Mouse (Mus musculus): ENCODE results near the gene Sh3tc1. TPM values are rescaled to one million over a fixed set of nuclear protein-coding genes. Genes with fewer than 3 reads are reported as not detected.
A peak's percentile ranks its signal among the peaks of the same experiment; 100 is the strongest.

Sh3tc1 gene
- total RNA-seq, 2 experiments from 2014 or later: 16.8 to 24.0 TPM

- DNase-seq: peak; percentile 64 to 81
Measured at GRCm38 (mm10) chr5:35755131-35755733, 15.4 kb upstream of the Sh3tc1 start.

- no peak for DNase-seq
Measured at GRCm38 (mm10) chr5:35751016-35751415, 11.2 kb upstream of the Sh3tc1 start.

DNA sequence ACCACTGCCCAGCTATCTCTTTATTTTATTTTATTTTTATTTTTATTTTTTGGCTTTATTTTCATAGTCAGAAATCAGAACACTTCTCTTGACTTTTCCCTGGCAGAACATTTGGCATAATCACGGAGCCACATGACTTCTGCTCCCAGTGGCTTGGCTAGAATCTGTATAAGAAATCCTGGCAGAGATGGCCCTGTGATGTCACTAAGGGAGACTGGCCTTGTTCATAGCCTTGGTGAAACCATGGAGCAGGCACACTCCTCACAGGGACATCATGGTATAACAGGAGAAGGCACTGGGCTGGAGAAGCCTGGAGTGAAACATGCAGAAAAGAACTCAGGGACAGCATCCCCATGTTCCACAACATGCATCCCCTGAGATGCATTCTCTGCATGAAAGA, 10.2 kb upstream of the Sh3tc1 start:
- DNase-seq: peak; percentile 65 to 67

GRCm38 (mm10) chr5:35749416-35749815, 9.6 kb upstream of the Sh3tc1 start:
- no peak for DNase-seq

- DNase-seq: peak; percentile 79 to 86
Measured at GRCm38 (mm10) chr5:35746910-35747309, 7.1 kb upstream of the Sh3tc1 start.

- no peak for DNase-seq
Measured at GRCm38 (mm10) chr5:35745406-35745805, 5.6 kb upstream of the Sh3tc1 start.

GRCm38 (mm10) chr5:35743990-35744722, 4.4 kb upstream of the Sh3tc1 start:
- no peak for DNase-seq

- DNase-seq: peak; percentile 85
Measured at GRCm38 (mm10) chr5:35743238-35743951, 3.6 kb upstream of the Sh3tc1 start.

GRCm38 (mm10) chr5:35741225-35741820, 1.5 kb upstream of the Sh3tc1 start:
- no peak for DNase-seq

- DNase-seq: no peak
Measured at GRCm38 (mm10) chr5:35740716-35741115, 929 bp upstream of the Sh3tc1 start.

DNA sequence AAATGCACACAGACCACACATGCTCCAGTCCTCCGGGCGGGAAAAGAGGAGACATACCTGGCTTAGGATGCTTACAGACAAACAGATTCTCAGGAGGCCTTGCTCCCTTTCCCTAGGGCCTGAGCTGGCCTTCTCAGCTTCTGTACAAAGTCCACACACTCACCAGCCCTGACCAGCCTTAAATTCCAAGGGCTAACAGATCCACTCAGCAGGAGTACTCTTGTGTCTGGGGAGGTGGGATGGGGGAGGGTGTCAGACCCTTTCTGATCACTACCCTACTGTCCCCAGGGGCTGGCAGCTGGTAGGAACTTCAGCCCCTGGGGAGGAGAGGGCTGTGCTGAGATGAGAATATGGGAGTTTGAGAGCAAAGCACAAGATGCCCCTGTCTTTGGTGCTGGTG, 782 bp downstream of the Sh3tc1 start:
- DNase-seq: no peak

DNA sequence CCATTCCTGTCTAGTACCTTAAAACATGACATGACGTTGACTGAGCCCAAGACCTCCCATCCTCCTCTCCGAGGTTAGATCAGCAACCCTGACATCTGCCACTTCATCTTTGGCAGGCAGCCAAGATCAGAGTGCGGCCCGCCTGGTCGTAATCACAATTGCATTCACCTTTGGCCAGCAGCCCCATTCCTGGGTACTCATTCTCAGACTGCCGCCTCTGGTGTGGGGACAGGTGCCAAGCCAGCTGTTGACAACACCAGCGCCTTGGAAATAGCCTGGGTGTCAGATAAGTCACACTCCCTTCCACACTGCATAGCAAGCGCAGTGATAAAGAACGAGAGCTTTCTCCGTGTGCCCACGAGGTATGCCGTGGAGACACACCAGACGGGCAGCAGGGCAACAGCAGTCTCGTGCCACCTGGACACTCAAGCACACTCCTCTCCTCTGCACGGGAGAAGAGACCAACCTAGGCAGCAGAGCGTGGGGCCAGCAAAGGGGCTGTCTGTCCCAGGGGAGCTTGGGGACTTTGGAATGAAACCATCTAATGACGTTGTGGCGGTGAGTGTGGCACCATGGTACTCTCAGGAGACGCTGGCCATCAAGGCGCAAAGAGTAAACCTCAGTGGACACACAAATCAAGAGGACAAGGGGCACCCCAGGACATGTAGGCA, 2.4 kb downstream of the Sh3tc1 start:
- DNase-seq: peak; percentile 76 to 82

- DNase-seq: no peak
Measured at GRCm38 (mm10) chr5:35733523-35733922, 6.3 kb downstream of the Sh3tc1 start.

DNA sequence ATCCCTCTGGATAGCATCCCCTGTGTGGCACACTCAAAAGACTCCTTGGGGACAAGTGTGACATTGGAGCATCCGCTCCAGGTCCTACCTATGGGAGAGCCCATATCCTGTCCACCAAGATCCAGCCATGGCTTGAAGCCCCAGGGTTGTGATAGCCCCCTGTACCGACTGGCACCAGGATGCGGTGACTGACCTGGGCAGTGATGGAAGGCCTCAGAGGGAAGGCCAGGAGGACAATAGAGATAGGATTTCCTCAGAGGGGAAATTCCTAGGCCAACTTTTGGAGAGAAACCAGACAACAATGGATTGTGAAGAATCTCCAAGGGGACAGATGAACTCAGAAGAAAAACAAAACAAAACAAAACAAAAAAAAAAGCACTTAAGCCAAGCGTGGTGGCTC, 8.8 kb downstream of the Sh3tc1 start:
- DNase-seq: no peak

- no peak for DNase-seq
Measured at GRCm38 (mm10) chr5:35730552-35730951, 9.2 kb downstream of the Sh3tc1 start.

GRCm38 (mm10) chr5:35729844-35730243, 9.9 kb downstream of the Sh3tc1 start:
- DNase-seq: peak; percentile 44 to 76

DNA sequence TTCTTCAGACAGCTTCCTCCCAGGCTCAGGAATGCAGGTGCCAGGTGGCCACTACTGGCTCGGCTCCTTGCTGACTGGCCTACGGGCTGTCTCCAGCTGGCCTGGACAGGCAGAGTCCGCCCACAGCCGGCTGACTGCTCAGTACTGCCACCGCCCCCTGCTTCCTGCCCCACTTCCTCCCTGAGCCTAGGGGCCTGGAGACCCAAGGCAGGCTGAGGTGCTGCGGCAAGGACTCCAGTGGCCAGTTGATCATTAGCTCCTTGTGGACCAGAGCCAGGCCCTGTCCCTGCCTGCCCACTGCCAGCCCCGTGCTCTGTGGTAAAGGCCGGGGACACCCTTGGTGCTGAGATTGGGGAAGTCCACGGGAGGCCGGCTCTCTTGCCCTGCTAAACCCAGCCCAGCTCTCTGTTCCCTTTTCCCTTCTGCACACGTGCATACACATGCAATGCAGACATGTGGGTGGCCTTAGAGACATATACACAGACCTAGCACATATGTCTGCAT, 10.8 kb downstream of the Sh3tc1 start:
- peak; percentile 70 to 81 for DNase-seq

DNA sequence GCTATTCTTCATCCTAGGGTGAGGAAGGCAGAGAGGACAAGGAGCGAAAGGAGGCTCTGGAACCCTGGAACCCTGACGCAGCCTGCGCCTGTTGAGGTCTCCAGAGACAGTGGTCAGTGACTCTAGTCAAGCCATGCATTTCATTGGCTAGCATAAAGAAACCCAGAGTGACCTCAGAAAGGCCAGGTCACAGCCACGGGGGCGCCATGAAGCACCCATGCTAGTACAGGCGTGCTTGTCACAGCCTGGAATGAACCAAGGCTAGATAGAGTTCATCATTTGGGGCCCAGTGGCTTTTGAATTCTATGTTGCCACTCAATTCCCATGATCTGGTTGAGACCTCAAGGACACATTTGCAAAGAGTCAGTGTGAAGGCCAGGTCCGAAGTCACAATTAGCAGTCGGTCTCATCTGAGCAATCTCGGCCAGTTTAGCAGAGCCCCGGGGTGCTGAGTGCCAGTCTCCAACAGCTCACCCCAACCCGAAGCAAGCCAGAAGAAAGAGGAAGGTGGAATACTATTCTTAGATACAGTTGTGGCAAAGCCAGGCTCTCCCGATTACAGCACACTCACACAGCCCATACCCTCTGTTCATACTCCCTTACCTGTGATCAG, 11.3 kb downstream of the Sh3tc1 start:
- DNase-seq: no peak

GRCm38 (mm10) chr5:35727447-35727846, 12.3 kb downstream of the Sh3tc1 start:
- DNase-seq: no peak

DNA sequence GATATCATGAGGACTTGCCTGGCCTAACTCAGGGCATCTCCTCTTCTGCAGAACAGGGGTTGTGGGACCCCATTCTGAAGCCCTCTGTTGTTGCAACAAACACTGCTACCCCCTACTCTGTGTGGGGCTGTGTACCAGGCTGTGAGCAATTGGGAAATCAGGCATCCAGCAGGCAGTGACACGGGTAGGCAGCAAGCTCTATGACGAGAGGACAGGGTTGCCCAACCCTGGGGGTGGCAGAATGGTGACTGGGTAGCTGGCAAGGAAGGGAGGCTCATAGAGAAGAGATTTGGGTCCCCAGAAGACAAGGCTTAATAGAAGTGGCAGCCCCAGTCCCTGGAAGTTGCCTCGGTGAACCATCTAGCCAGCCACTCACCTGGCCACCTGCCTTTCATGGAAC, 13.9 kb downstream of the Sh3tc1 start:
- no peak for DNase-seq

DNA sequence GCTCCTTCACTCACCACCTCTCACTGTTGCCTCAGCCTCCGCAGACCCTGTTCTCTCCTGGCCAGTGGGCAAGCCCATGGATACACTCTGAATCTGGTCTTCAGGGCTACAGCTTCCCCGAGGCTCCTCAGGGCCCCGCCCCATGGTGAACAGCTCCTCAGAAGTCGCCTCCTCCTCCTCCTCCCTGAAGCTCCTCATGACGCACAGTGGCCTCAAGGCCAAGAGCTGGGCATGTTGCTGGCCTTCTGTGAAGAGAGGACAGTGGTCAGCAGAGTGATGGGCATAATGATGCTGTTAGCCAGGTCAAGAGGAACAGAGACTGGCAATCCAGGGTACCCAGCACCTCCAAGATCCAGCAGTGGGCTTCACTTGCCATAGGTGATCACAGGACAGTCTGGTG, 15.9 kb downstream of the Sh3tc1 start:
- DNase-seq: no peak

DNA sequence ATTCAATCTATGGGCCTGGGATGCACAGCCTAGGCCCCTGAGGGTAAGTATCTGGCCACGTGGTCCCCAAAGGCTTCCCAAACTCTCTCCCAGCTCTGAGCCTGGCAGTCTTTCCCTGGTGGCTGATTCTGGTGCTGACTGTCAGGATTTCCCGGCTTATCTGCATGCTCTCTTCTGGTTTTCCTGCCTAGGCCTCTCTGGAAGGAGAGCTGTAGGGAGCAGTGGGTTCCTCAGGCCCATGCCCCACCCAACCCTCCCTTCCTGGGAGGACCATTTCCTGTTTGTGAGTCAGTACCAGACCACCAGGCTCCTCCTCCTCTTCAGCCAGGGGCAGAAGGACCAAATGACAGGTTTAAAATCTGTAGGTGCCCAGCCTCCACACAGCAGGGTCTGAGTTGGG, 17.1 kb downstream of the Sh3tc1 start:
- DNase-seq: no peak

Measured in adrenal gland, postnatal 36 days (tissue).